In the genomic region with DNA sequence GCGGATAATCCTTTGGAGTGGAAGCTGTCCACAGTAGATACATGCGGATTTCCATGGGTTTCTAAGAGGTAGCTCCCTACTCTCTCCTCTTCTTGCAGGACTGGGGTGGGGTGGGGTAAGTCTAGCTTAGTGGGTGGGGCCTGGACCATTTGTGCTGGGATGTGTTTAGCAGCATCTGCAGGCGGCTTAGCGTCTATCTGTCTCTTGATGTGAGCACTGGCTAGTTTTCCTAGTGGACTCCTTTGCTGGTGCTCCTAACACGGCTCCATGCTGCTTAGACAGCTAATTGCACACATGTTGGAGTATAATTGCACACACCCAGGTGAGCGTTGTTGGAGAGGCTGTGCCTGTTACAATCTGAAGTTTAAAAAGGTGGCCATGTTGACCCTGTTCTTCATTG, we compare ENCODE assay signal across 28 mouse cellular contexts.
"Had no signal": no experiment of that assay in that cellular context is flagged by ENCODE, and none has a peak within 500 bp of the region (broad histone marks: within the 10 kb centered on the region; RNA-seq: fewer than 3 reads in every experiment).

No protein-coding gene starts in this region.

- H3K4me2 ChIP-seq: embryonic facial prominence, embryonic 12.5 days; embryonic facial prominence, embryonic 13.5 days; embryonic facial prominence, embryonic 15.5 days; forebrain, embryonic 12.5 days; forebrain, embryonic 13.5 days; forebrain, embryonic 15.5 days had no signal

- H3K9me3 ChIP-seq: embryonic facial prominence, embryonic 10.5 days; embryonic facial prominence, embryonic 12.5 days; embryonic facial prominence, embryonic 13.5 days; embryonic facial prominence, embryonic 15.5 days; forebrain, embryonic 10.5 days; forebrain, embryonic 12.5 days; forebrain, embryonic 13.5 days; forebrain, embryonic 15.5 days had no signal

- H3K27ac ChIP-seq: embryonic facial prominence, embryonic 10.5 days; embryonic facial prominence, embryonic 12.5 days; embryonic facial prominence, embryonic 13.5 days; embryonic facial prominence, embryonic 15.5 days; forebrain, embryonic 10.5 days; forebrain, embryonic 12.5 days; forebrain, embryonic 13.5 days; forebrain, embryonic 15.5 days; gastrocnemius, adult 2 months; heart, adult 2 months had no signal

- H3K9ac ChIP-seq: embryonic facial prominence, embryonic 12.5 days; embryonic facial prominence, embryonic 13.5 days; embryonic facial prominence, embryonic 15.5 days; forebrain, embryonic 12.5 days; forebrain, embryonic 13.5 days; forebrain, embryonic 15.5 days; forebrain, postnatal 0 days had no signal

- ATAC-seq: forebrain, embryonic 13.5 days; forebrain, embryonic 14.5 days; forebrain, embryonic 15.5 days; forebrain, embryonic 16.5 days; forebrain, postnatal 0 days had no signal

- H3K4me3 ChIP-seq: embryonic facial prominence, embryonic 10.5 days; embryonic facial prominence, embryonic 12.5 days; embryonic facial prominence, embryonic 13.5 days; embryonic facial prominence, embryonic 15.5 days; erythroblast, embryonic 14.5 days; forebrain, embryonic 10.5 days; forebrain, embryonic 12.5 days; forebrain, embryonic 13.5 days; forebrain, embryonic 15.5 days; gastrocnemius, adult 2 months; heart, adult 2 months had no signal

- H3K4me1 ChIP-seq: embryonic facial prominence, embryonic 12.5 days; embryonic facial prominence, embryonic 13.5 days; embryonic facial prominence, embryonic 15.5 days had no signal

- H3K27me3 ChIP-seq: embryonic facial prominence, embryonic 12.5 days; embryonic facial prominence, embryonic 13.5 days; embryonic facial prominence, embryonic 15.5 days; forebrain, embryonic 12.5 days; forebrain, embryonic 13.5 days; forebrain, embryonic 15.5 days had no signal

- H3K36me3 ChIP-seq: embryonic facial prominence, embryonic 10.5 days; embryonic facial prominence, embryonic 12.5 days; embryonic facial prominence, embryonic 13.5 days; embryonic facial prominence, embryonic 15.5 days; forebrain, embryonic 10.5 days; forebrain, embryonic 12.5 days; forebrain, embryonic 15.5 days had no signal

- DNase-seq: cerebellum, adult 2 months; cerebellum, adult 8-10 months; cerebellum, adult 9-10 months; cerebellum, adult 9-11 months; cerebellum, postnatal 10 days; cerebellum, postnatal 14 days; cerebellum, postnatal 25 days; cerebellum, postnatal 36 days; embryo, embryonic 11 days; forebrain, postnatal 0 days; gastrocnemius, adult 2 months; gastrocnemius, postnatal 10 days; gastrocnemius, postnatal 14 days; gastrocnemius, postnatal 25 days; gastrocnemius, postnatal 36 days; heart, adult 18-20 months; heart, adult 2 months had no signal
